Mouse (Mus musculus): ENCODE data around the gene Elmo3. TPM values are rescaled to one million over a fixed set of nuclear protein-coding genes. Genes with fewer than 3 reads are reported as not detected.
A peak's percentile ranks its signal among the peaks of the same experiment; 100 is the strongest.

The Elmo3 gene
- total and polyA plus RNA-seq, 2 experiments from 2014 or later = 0.71 to 0.81 TPM

DNA sequence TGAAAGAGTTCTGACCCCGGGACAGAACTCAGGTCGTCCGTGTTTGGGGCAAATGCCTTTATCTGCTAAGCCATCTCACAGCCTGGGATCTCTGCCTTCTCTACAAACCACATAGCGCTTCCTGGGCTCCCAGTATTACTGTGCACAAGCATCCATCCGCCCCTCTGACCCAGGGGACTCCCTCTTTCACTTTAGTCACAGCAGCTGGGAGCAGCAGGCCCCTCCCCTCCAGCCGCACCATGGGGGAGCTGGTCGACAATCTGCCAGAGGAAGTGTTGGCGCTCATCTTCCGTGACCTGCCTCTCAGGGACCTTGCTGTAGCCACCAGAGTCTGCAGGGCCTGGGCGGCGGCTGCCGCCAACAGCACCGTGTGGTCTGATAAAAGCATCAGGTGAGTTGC, 38.6 kb upstream of the Elmo3 start:
- DNase-seq (ENCODE audit: low spot score) (no peak), ATAC-seq (ENCODE audit: low FRiP score) (no peak)
- no peak overlapping the region for H3K4me2 ChIP-seq (ENCODE audit: low read depth, low read length, poor library complexity, severe bottlenecking)
- TF ChIP-seq CTCF (IDR thresholded peaks at IDR 0.05) = no peak
- 12% methylated on average over 13 of the region's 13 CpGs for WGBS
- H3K4me1 ChIP-seq (ENCODE audit: insufficient read depth, low read length) = 0 out of 2 replicates have a peak, but pooled peaks cover 6% of the 10 kb centered on the region
- no peak overlapping the region for H3K4me3 ChIP-seq (ENCODE audit: low read depth, low read length)
- no peaks in the 10 kb centered on the region for H3K36me3 ChIP-seq (ENCODE audit: insufficient read depth, low read length)
- no peak overlapping the region for H3K27ac ChIP-seq (ENCODE audit: low read depth, low read length)
- H3K9ac ChIP-seq (replicated peaks; ENCODE audit: low read length, poor library complexity, severe bottlenecking) = no peak overlapping the region
- peaks cover 57% of the 10 kb centered on the region for H3K27me3 ChIP-seq (ENCODE audit: insufficient read depth, low read length)
- no peaks in the 10 kb centered on the region for H3K9me3 ChIP-seq (ENCODE audit: low read length)

DNA sequence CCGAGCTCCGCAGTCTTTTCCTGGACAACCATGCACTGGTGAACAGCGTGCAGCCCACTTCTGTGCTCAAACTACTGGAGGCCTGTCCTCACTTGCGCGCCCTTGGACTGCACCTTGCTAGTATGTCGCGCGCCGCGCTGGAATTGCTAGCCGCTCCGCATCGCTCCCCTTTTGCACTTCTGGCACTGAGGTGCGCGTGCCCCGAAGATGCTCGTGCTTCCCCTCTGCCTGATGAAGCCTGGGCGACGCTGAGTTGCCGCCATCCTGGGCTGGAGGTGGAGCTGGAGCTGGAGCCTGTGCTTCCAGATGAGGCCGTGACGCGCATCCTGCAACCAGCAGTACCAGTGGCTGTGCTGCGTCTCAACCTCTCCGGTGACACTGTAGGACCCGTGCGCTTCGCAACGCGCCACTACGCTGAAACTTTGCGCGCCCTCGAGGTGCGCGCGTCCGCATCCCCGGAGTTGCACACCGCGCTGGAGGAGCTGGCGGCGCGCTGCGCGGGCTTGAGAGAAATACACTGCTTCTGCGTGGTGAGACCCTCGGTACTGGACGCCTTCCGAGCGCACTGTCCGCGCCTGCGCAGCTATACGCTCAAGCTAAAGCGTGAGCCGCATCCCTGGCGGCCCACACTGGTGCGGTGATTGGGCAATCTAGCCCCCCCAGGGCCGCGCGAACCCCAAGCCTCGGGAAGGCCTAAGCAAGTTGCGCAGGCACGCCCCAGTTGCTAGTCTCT, 36.9 kb upstream of the Elmo3 start:
- 0 out of 2 replicates have a peak overlapping the region, but pooled peaks have one; percentile 32 for H3K27ac ChIP-seq (ENCODE audit: low read depth, low read length)
- ATAC-seq (ENCODE audit: low FRiP score) = peak; percentile 89

DNA sequence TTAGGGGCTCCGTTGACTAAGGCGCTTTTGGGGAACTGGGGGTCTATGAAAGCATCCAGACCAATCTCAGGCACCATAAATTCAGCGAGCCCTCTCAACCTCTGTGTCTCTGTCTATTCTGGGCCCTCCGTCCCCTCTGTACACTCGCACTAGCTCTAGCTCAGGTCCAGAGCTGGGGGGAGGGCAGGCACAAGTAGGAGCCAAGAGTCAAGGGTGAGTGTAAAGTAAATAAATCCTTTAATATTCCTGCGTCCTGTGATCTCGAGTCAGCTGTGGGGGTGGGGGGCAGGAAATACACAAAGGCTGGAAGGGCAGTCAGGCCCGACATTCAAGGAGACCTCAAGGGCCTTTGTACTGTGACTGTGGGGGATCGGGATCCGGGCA, 36.3 kb upstream of the Elmo3 start:
- no peak for TF ChIP-seq CTCF (IDR thresholded peaks at IDR 0.05)
- peaks cover 69% of the 10 kb centered on the region for H3K27me3 ChIP-seq (ENCODE audit: insufficient read depth, low read length)
- H3K4me2 ChIP-seq (ENCODE audit: low read depth, low read length, poor library complexity, severe bottlenecking) = peak overlapping the region; percentile 65
- WGBS = 0% methylated on average over 10 of the region's 10 CpGs
- ATAC-seq (ENCODE audit: low FRiP score) (peak; percentile 9; the same call in 1 of the 2 replicates), DNase-seq (ENCODE audit: low spot score) (no peak)
- peak overlapping the region; percentile 50 for H3K4me3 ChIP-seq (ENCODE audit: low read depth, low read length)
- no peaks in the 10 kb centered on the region for H3K36me3 ChIP-seq (ENCODE audit: insufficient read depth, low read length)
- H3K4me1 ChIP-seq (ENCODE audit: insufficient read depth, low read length) = 0 out of 2 replicates have a peak, but pooled peaks cover 6% of the 10 kb centered on the region
- no peaks in the 10 kb centered on the region for H3K9me3 ChIP-seq (ENCODE audit: low read length)
- H3K9ac ChIP-seq (replicated peaks; ENCODE audit: low read length, poor library complexity, severe bottlenecking) = peak overlapping the region; percentile 44; the same call in 1 of the 2 replicates
- no peak overlapping the region for H3K27ac ChIP-seq (ENCODE audit: low read depth, low read length)

More for the DNA sequence above, 36.9 kb upstream of the Elmo3 start:
- Histone ChIP-seq H3K4me3 (ENCODE audit: low read depth, low read length) (peak overlapping the region; percentile 50), H3K4me2 (ENCODE audit: low read depth, low read length, poor library complexity, severe bottlenecking) (peak overlapping the region; percentile 65), H3K27me3 (ENCODE audit: insufficient read depth, low read length) (peaks cover 69% of the 10 kb centered on the region), H3K9ac (replicated peaks; ENCODE audit: low read length, poor library complexity, severe bottlenecking) (peak overlapping the region; percentile 44), H3K36me3 (ENCODE audit: insufficient read depth, low read length) (no peaks in the 10 kb centered on the region), H3K9me3 (ENCODE audit: low read length) (no peaks in the 10 kb centered on the region), H3K4me1 (ENCODE audit: insufficient read depth, low read length) (0 out of 2 replicates have a peak, but pooled peaks cover 6% of the 10 kb centered on the region)
- no peak for TF ChIP-seq CTCF (IDR thresholded peaks at IDR 0.05)
- DNase-seq (ENCODE audit: low spot score) = peak; percentile 97
- under 1% methylated on average over 65 of the region's 65 CpGs for WGBS

- no peak for ATAC-seq (ENCODE audit: low FRiP score)
- no peak for TF ChIP-seq CTCF (IDR thresholded peaks at IDR 0.05)
- Histone ChIP-seq H3K27ac (ENCODE audit: low read depth, low read length) (0 out of 2 replicates have a peak within 1 kb of the TSS, but pooled peaks have one; percentile 32), H3K4me3 (ENCODE audit: low read depth, low read length) (peak within 1 kb of the TSS; percentile 50), H3K9me3 (ENCODE audit: low read length) (no peaks in the 10 kb centered on the region), H3K27me3 (ENCODE audit: insufficient read depth, low read length) (peaks cover 70% of the 10 kb centered on the region), H3K36me3 (ENCODE audit: insufficient read depth, low read length) (no peaks in the 10 kb centered on the region), H3K4me2 (ENCODE audit: low read depth, low read length, poor library complexity, severe bottlenecking) (peak within 1 kb of the TSS; percentile 65), H3K4me1 (ENCODE audit: insufficient read depth, low read length) (0 out of 2 replicates have a peak, but pooled peaks cover 6% of the 10 kb centered on the region), H3K9ac (replicated peaks; ENCODE audit: low read length, poor library complexity, severe bottlenecking) (peak within 1 kb of the TSS; percentile 44; the same call in 1 of the 2 replicates)
- under 1% methylated on average over 42 of the region's 42 CpGs for WGBS
- DNase-seq (ENCODE audit: low spot score) = no peak
Measured at GRCm38 (mm10) chr8:105269461-105269947, 35.9 kb upstream of the Elmo3 start, which contains the start of gene Hsf4. TSS of gene Hsf4 (plus strand) at chr8:105269801.

GRCm38 (mm10) chr8:105270101-105270915, 35.1 kb upstream of the Elmo3 start:
- peak overlapping the region; percentile 50; the same call in 1 of the 2 replicates for H3K4me3 ChIP-seq (ENCODE audit: low read depth, low read length)
- H3K27ac ChIP-seq (ENCODE audit: low read depth, low read length) = no peak overlapping the region
- no peak overlapping the region for H3K9ac ChIP-seq (replicated peaks; ENCODE audit: low read length, poor library complexity, severe bottlenecking)
- no peak for ATAC-seq (ENCODE audit: low FRiP score)
- H3K9me3 ChIP-seq (ENCODE audit: low read length) = no peaks in the 10 kb centered on the region
- WGBS = 3% methylated on average over 39 of the region's 39 CpGs
- no peaks in the 10 kb centered on the region for H3K36me3 ChIP-seq (ENCODE audit: insufficient read depth, low read length)
- 0 out of 2 replicates have a peak, but pooled peaks cover 6% of the 10 kb centered on the region for H3K4me1 ChIP-seq (ENCODE audit: insufficient read depth, low read length)
- H3K27me3 ChIP-seq (ENCODE audit: insufficient read depth, low read length) = peaks cover 69% of the 10 kb centered on the region
- DNase-seq (ENCODE audit: low spot score) = no peak
- TF ChIP-seq CTCF (IDR thresholded peaks at IDR 0.05) = no peak
- H3K4me2 ChIP-seq (ENCODE audit: low read depth, low read length, poor library complexity, severe bottlenecking) = peak overlapping the region; percentile 65
